Mouse (Mus musculus) spleen, adult 2 months (tissue): ENCODE measurements at regions not wholly inside any gene's neighbourhood (a gene's known extent, or its start where the extent isn't known, plus 50 kb on each side); places are given as distances from the start of the nearest gene placed in this dataset.
"Not testable (repeated sequence)": the region's sequence is repeated elsewhere in the genome, so short reads cannot be mapped to it uniquely, and the experiment has no call there.

ENCODE experiments used
- CTCF ChIP-seq: fragments of 200-500 bp; IDR thresholded peaks from 2 replicates; pipeline ENCODE4 v1.5.1; 2011; ENCODE audit warnings: mild to moderate bottlenecking, inconsistent platforms; ENCODE audit not compliant: insufficient read depth, insufficient read length, insufficient replicate concordance; ENCODE audit errors: extremely low read depth
- POLR2A ChIP-seq: fragments of 200-500 bp; IDR thresholded peaks from 2 replicates; pipeline ENCODE4 v1.6.1; 2011; ENCODE audit warnings: low read depth, low read length, inconsistent platforms

DNA sequence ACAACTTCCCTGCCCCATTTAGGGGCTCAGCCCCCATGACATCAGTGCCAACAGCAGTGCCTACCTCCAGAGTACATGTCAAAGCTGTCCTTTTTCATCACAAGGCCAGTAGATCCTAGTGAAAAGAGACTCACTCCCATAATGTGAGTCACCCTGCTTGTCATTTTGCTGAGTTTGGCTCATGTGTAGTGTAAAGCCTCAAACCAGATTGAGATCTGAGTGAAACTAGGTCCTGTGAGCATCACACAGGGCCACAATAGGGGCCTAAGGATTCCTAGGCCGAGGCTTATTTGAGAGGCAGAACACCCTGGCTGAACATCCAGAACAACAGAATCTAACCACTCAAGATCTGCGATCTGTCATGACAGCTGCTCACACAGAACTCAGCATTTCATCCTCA is 163.3 kb upstream of the Gm10131 start:
- TF ChIP-seq POLR2A, CTCF: not testable (repeated sequence)
